ENCODE assay signal across 8 mouse cellular contexts in the genomic region with DNA sequence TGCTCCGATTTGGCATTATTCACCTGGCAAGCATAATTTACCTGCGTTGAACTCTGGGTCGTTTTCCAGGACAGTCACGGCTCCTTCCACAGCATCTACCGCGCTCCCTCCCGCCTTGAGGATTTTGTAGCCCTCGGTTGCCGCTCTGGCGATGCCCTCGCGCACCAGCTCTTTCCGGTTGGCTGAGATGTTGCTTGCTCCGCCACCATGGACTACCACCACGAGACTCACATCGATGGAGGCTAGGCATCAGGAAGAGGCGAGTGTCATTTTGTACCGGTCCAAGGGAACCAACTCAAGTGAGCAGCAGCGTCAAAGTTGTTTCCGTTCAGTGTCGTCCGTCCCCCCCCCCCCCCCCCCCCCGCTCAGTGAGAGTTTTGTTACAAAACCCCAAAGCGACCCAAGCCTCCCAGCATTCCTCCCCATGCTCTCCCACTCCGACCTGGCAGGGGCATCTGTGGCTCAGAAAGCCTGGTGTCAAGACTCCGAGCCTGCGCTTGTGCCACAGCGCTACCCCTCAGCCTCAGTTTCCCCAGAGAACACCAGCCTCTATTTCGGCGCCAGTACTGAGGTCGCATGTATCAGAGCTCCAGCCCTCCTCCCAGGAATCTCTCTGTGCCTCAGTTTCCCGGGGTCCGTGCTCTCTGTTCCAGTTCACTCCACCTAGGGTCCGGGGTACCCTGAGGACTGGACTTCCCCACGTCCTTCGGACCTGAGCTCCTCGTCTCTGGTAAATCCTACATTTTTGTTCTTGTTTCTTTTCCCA. TPM values are rescaled to one million over a fixed set of nuclear protein-coding genes. Genes with fewer than 3 reads are reported as not detected.
DNase-seq lines count a peak whose midpoint lies in the region; ATAC-seq and TF ChIP-seq lines count a peak whose summit lies in the region.

No protein-coding gene starts in this region.

- H3K9me3 ChIP-seq in forebrain, embryonic 16.5 days (ENCODE audit: control insufficient read depth, low read length), result no peaks in the 10 kb centered on the region
- H3K9me3 ChIP-seq in lung, postnatal 0 days (ENCODE audit: low read length), result no peaks in the 10 kb centered on the region

- H3K27ac ChIP-seq in forebrain, embryonic 16.5 days (ENCODE audit: low read length), result peak overlapping the region; percentile 62
- no peak overlapping the region for H3K27ac ChIP-seq in kidney, adult 2 months (ENCODE audit: insufficient read depth, low read depth, low read length)
- H3K27ac ChIP-seq in lung, postnatal 0 days (ENCODE audit: low read length), result 0 out of 2 replicates have a peak overlapping the region, but pooled peaks have one; percentile 9

- H3K4me2 ChIP-seq in forebrain, embryonic 16.5 days (ENCODE audit: low read length), result peak overlapping the region; percentile 91
- peak overlapping the region; percentile 100 for H3K4me2 ChIP-seq in lung, postnatal 0 days (replicated peaks; ENCODE audit: low read depth, low read length)

- H3K4me3 ChIP-seq in forebrain, embryonic 16.5 days (replicated peaks; ENCODE audit: low read length), result peak overlapping the region; percentile 73
- peak overlapping the region; percentile 80 for H3K4me3 ChIP-seq in kidney, adult 2 months (ENCODE audit: insufficient read depth, low read depth, low read length)
- H3K4me3 ChIP-seq in lung, postnatal 0 days (ENCODE audit: low read depth, low read length), result peak overlapping the region; percentile 70

- no peak for TF ChIP-seq POLR2A in kidney, adult 2 months (IDR thresholded peaks at IDR 0.05; ENCODE audit: low read depth, low read length)

- 1% methylated on average over 32 of the region's 37 CpGs for WGBS in forebrain, embryonic 16.5 days
- under 1% methylated on average over 35 of the region's 37 CpGs for WGBS in kidney, adult 2 months
- under 1% methylated on average over 33 of the region's 37 CpGs for WGBS in lung, postnatal 0 days

- peak; percentile 34 for DNase-seq in ovary, postnatal 14 days (ENCODE audit: low spot score)
- no peak for DNase-seq in ovary, adult 18-20 months (ENCODE audit: low spot score)
- peak; percentile 68 to 71 for DNase-seq in cerebellum, adult 18-20 months
- DNase-seq in kidney, adult 2 months, result peak; percentile 24
- DNase-seq in lung, postnatal 0 days (ENCODE audit: low spot score), result peak; percentile 37
- DNase-seq in right cerebral cortex, postnatal 10 days (ENCODE audit: low spot score in 2 of 2), result peak; percentile 46 to 53
- DNase-seq in urinary bladder, postnatal 25 days (ENCODE audit: low spot score), result no peak

- H3K4me1 ChIP-seq in forebrain, embryonic 16.5 days (replicated peaks; ENCODE audit: control insufficient read depth, insufficient read depth, low read length), result peaks cover 12% of the 10 kb centered on the region
- H3K4me1 ChIP-seq in kidney, adult 2 months (ENCODE audit: control insufficient read depth, insufficient read depth, low read length), result no peaks in the 10 kb centered on the region
- H3K4me1 ChIP-seq in lung, postnatal 0 days (ENCODE audit: insufficient read depth, low read depth, low read length), result no peaks in the 10 kb centered on the region; the same call in 1 of the 2 replicates

- TF ChIP-seq CTCF in kidney, adult 2 months (conservative IDR thresholded peaks at IDR 0.05; ENCODE audit: insufficient read depth, insufficient read length, low read depth, low read length), result no peak
- no peak for TF ChIP-seq CTCF in lung, postnatal 0 days (IDR thresholded peaks at IDR 0.05)

- TF ChIP-seq EP300 in lung, postnatal 0 days (IDR thresholded peaks at IDR 0.05), result no peak

- H3K9ac ChIP-seq in forebrain, embryonic 16.5 days (replicated peaks; ENCODE audit: low read depth, low read length), result peak overlapping the region; percentile 74
- H3K9ac ChIP-seq in lung, postnatal 0 days (replicated peaks; ENCODE audit: low read depth), result peak overlapping the region; percentile 58

- no peaks in the 10 kb centered on the region for H3K27me3 ChIP-seq in forebrain, embryonic 16.5 days (replicated peaks; ENCODE audit: control insufficient read depth, insufficient read depth, low read length)
- H3K27me3 ChIP-seq in kidney, adult 2 months (replicated peaks; ENCODE audit: control insufficient read depth, insufficient read depth, low read length), result no peaks in the 10 kb centered on the region
- H3K27me3 ChIP-seq in lung, postnatal 0 days (replicated peaks; ENCODE audit: insufficient read depth, low read length), result no peaks in the 10 kb centered on the region

- peak; percentile 71 for ATAC-seq in forebrain, embryonic 16.5 days
- peak; percentile 48 for ATAC-seq in lung, postnatal 0 days

- H3K36me3 ChIP-seq in forebrain, embryonic 16.5 days (ENCODE audit: control insufficient read depth, insufficient read depth), result no peaks in the 10 kb centered on the region
- H3K36me3 ChIP-seq in kidney, adult 2 months (ENCODE audit: control insufficient read depth, insufficient read depth, low read length), result no peaks in the 10 kb centered on the region
- H3K36me3 ChIP-seq in lung, postnatal 0 days (ENCODE audit: insufficient read depth, low read length), result no peaks in the 10 kb centered on the region

RNA-seq across cellular contexts. Expression of a gene that starts 0.5 kb away (rescaled TPM):
- 31.7 and 39.8 TPM in 2 replicates for polyA plus RNA-seq in forebrain, embryonic 16.5 days (2015; fragmentation: Nextera tagmentation; extraction: Ambion mirVana)
- polyA plus RNA-seq in kidney, adult 2 months (2012; rRNA removed), result 1.9 and 3.5 TPM in 2 replicates
- polyA plus RNA-seq in lung, postnatal 0 days (2015; fragmentation: Nextera tagmentation; extraction: Ambion mirVana), result 5.9 and 7.9 TPM in 2 replicates

RNA-seq across cellular contexts. Expression of a gene that starts 47.2 kb away (rescaled TPM):
- polyA plus RNA-seq in forebrain, embryonic 16.5 days (2015; fragmentation: Nextera tagmentation; extraction: Ambion mirVana), result not detected in 2 replicates
- polyA plus RNA-seq in kidney, adult 2 months (2012; rRNA removed), result 0.22 TPM in 1 of 2 replicates, not detected in the other
- polyA plus RNA-seq in lung, postnatal 0 days (2015; fragmentation: Nextera tagmentation; extraction: Ambion mirVana), result 26,192 and 26,425 TPM in 2 replicates

Comparison
In these comparisons a context has a peak if more than half of its experiments do, and no peak if none do; other contexts are left out.
1. DNase-seq: peak in ovary, postnatal 14 days (single experiment), cerebellum, adult 18-20 months (2 of 2), kidney, adult 2 months (single experiment), lung, postnatal 0 days (single experiment) and right cerebral cortex, postnatal 10 days (2 of 2); none in ovary, adult 18-20 months (single experiment) and urinary bladder, postnatal 25 days (single experiment).
2. RNA of a gene that starts 47.2 kb away (polyA plus RNA-seq): 26,192 to 26,425 TPM in lung, postnatal 0 days; 0.22 TPM in kidney, adult 2 months and not detected in forebrain, embryonic 16.5 days; every median in the first group is over 1,000 times any median in the second.
3. Peak in every context shown above with its lines, with median percentiles within 50 percentile points of each other: H3K4me3 ChIP-seq.